Mouse (Mus musculus): ENCODE measurements around the gene Asna1. TPM values are rescaled to one million over a fixed set of nuclear protein-coding genes. Genes with fewer than 3 reads are reported as not detected.

The Asna1 gene
- total RNA-seq, 4 experiments from 2014 or later: 96.4 to 107 (median 101) TPM

DNA sequence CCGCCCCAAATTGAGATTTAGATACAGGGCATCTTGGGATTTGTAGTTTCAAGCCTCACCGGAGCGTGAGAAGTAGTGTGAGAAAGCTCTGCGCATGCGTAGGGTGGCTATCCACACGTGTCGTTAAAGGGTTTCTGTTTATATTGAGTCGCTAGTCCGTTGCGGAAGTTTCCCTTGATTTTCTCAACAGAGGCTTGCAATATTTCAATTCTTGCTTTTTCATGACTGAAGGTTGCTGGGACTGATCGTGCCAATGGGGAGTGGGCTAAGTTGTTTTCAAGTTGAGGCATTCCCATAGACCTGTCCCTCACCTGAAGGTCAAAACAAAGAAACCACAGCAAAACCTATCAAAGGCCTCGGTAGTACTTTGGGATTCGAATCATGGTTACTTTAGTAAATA, 9.7 kb upstream of the Asna1 start:
- peak; percentile 71 for DNase-seq

GRCm38 (mm10) chr8:85033867-85034266, 8.8 kb upstream of the Asna1 start:
- no peak for DNase-seq

DNA sequence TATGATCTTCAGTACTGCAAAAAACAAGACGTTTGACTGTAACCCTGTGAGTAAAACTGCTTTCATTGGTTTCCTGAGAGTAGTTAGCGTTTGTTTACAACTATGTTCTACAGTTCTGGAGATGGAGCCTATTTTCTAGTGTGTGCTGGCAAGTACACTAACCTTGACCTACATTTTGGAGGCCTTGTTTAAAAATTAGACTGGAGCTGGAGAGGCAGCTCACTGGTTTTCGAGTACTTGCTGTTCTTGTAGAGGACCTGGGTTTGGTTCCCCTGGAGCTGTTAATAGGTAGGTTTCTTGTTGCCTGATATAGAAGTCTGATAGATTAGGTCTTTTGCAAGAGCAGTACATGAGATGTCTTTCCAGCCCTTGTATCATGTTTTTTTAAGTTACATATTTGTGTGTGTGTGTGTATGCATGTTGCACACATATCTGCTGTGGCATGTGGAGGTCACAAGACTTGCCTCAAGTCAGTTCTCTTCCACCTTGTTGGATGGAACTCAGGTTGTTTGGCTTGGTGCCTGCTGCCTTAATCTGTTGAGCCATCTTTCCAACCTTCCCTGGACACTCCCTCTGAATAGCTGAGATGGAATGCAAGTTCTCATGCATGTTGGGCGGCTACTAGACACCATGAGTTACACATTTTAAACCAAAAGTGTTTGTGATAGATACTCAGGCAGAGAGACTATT, 7.7 kb upstream of the Asna1 start:
- no peak for DNase-seq

GRCm38 (mm10) chr8:85029271-85029670, 4.2 kb upstream of the Asna1 start:
- DNase-seq: no peak

DNA sequence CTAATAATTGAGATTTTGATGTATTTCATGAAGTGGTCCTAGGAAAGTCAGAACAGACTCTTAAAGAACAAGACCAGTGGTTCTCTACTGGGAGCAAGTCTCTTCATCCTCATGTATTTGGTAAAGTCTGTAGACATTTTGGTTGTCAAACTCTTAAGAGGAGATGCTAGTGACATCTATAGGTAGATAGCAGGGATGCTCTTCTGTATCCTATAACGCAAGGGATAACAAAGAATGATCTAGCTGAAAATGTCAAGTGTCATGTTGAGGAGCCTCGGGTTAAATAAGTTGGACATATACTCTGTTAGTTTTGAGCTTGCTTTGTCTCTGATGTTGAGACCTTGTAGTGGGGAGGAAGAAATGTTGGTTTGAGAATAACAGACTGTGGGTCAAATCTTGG, 2.8 kb upstream of the Asna1 start:
- DNase-seq: no peak

GRCm38 (mm10) chr8:85027516-85027855, 2.4 kb upstream of the Asna1 start:
- DNase-seq: no peak

- DNase-seq: peak; percentile 96
These were observed 1.8 kb upstream of the Asna1 start, which contains the start of gene Trir for GRCm38 (mm10) chr8:85026670-85027515. Gene Trir, plus strand, starts transcription at chr8:85026823.

DNA sequence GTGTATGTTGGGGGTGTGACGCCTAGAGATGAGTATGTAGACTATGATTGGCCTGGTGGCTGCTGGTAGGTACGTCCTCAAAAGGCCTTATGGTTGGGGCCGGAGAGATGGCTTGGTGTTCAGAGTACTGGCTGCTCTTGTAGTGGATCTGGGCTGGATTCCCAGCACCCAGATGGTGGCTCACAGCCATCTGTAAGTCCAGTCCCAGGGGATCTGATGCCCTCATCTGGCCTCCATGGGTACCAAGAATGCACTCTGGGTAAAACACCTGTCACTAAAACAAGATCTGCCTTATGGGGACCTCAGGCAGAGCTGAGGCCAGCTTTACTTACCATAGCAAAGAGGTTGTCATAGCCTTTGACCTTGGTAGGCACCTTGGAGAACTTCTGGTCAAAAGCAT, 1.2 kb downstream of the Asna1 start:
- DNase-seq: no peak

DNA sequence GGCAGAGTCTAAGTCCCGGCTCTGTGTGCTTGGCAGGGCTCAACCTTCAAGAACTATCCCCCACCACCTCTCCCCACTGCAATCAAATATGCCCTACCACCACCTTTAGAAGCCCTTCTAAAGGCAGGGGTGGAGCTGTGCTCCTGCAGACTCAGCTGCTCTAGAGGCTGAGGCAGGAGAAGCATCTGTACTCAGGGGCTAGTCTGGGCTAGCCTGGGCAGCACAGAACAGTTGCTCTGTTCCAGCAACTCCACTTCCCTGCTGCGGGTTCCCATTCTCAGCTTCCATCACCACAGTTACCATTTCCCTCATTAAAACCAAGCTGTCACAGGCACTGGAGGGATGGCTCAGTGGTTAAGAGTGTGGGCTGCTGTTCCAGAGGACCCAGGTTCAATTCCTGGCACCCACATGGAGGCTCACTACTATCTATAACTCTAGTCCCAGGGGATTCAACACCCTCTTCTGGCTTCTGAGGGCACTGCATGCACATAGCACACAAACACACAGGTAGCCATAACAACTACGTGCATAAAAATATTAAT, 3.5 kb downstream of the Asna1 start:
- no peak for DNase-seq

DNA sequence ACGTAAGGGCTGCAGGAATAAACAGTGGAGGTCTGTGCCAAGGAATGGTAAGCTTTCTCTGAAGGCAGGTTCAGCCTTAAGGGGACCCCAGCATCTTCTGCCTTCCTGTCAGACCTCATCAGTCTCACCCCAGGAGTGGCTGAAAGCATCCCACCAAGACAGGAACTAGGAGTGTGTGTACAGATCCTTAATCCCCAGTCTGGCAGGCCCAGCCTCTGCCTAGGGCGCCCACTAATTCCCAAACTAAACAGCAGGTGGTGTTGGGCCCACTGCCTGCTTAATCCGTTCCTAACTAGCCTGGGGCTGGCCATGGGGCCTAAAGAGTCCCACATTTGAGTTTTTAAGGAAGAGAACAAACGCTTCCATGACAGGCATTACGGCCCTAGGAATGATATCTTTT, 7.9 kb downstream of the Asna1 start:
- DNase-seq: no peak

DNA sequence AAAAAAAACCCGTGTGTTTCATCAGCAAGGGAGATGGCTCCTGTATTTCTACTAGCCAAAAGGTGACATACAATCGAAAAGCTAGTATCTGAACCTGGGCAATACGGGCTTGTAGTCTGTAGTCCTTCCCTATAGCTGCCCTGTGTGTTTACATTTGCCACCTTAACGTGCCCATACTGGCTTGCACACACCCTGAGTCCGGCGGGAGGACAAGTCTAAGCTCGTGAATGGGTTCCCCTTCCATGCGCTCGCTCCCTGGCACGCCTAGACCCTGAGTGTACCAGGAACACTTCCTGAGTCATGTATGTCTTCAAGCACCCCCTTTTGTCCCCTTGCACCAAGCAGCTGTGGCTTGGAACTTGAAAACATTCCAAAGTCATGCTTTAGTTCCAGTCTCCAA, 8.4 kb downstream of the Asna1 start:
- no peak for DNase-seq

DNA sequence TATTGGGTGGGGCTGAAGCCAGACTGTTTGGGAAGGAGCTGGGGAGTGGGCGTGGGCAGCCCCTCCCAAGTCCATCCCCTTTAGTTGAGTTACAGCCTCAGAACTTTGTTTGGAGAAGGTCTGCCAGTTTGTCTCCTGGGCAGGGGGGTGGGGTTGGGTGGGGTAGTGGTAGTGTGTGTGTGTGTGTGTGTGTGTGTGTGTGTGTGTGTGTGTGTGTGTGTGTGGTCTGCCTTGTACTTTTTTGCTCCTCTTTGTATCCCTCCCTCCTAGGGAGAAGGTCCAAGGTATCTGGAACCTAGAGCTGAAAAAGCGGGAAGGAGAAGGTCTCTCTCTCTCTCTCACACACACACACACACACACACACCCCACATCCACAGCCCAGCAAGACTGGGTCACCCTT, 10.7 kb downstream of the Asna1 start, which contains the start of gene Best2:
TSS of gene Best2 (minus strand) at position 101 of the 400 bp plus-strand sequence.
- no peak for DNase-seq

DNA sequence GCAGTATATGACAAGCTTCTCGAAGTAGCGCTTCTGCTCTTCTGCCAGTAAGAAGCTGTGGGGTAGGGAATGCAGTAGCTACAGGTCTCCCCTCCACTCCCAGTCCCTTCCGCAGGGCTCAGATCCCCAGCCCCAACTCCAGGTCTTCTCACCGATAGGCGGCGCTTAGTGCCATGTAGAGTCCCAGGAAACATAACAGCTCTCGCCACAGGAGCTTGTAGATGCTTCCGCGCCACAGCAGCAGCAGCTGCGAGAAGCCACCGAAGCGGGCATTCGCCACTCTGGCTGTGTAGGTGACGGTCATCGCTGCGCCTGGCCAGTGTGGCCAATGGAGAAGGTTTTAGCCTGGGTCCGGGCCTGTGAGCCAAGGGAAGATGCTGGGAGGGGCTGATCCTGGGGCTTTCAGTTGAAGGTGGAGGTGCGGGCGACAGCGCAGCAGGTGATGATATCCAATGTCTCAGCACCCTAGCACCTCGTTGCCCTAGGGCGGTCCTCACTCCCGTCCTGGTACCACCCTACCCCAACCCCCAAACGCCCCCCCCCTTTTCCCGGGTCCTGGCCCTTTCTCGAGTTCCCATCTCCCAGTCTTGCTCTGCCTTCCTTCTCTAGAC, 11.7 kb downstream of the Asna1 start:
- DNase-seq: no peak

DNA sequence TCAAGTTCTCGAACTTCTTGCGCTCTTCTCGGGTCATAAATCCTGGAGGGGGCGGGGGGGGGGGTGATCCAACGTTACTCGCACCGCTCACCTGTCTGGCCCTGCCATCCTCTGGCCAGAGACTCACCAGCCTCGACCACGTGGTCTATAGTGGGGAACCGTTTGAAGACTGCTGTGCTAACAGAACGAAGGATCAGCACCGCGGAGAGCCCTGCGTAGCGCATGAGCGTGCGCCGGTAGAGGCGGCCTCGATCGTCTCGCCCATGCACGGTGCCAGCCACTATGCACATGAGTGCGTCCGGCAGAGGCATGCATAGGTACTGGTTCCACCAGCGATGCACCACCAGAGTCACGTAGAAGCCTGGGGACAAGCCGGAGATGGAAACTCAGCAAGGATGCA, 13.8 kb downstream of the Asna1 start:
- DNase-seq: no peak

- DNase-seq: no peak
These were observed 17.4 kb downstream of the Asna1 start for GRCm38 (mm10) chr8:85007686-85008085.

- peak; percentile 80 for DNase-seq
These were observed 27.3 kb downstream of the Asna1 start for GRCm38 (mm10) chr8:84997649-84998295.

DNA sequence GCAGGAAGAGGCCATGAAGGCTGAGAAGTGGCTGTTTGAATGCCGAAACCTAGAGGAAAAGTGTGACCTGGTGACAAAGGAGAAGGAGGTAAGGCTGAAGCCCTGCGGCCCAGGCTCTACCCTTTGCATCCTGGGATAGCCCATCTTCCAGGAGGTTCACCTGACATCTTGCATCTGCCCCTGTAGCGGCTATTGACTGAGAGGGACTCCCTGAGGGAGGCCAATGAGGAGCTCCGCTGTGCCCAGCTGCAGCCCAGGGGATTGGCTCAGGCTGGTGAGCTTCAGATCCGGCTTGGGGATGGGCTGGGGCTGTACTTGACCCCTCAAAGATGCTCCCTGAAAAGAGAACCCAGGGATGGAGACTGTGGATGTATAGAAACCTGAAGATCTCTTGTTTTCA, 28.1 kb downstream of the Asna1 start:
- DNase-seq: no peak

DNA sequence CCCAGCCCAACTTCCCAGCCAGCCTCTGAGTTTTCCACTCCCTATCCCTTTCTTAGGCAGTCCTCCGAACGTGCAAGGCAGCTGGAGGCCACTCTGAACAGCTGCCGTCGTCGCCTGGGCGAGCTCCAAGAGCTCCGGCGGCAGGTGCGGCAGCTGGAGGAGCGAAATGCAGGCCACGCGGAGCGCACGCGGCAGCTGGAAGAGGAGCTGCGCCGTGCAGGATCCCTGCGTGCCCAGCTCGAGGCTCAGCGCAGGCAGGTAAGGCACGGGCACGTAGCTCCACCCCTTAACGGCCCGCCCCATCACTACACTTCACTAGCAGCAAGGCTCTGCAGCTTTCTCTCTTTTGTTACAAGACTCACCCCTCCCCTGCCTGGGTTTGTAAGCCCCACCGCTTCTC, 29.4 kb downstream of the Asna1 start:
- DNase-seq: no peak

GRCm38 (mm10) chr8:84994375-84994774, 30.7 kb downstream of the Asna1 start:
- DNase-seq: no peak

GRCm38 (mm10) chr8:84990836-84991235, 34.2 kb downstream of the Asna1 start:
- peak; percentile 67 for DNase-seq

GRCm38 (mm10) chr8:84990349-84990748, 34.7 kb downstream of the Asna1 start, which contains the start of gene Hook2:
Gene Hook2, plus strand, starts transcription at chr8:84990603.
- peak; percentile 94 for DNase-seq

GRCm38 (mm10) chr8:84989810-84990209, 35.3 kb downstream of the Asna1 start:
- peak; percentile 89 for DNase-seq

GRCm38 (mm10) chr8:84989311-84989731, 35.8 kb downstream of the Asna1 start:
- peak; percentile 51 for DNase-seq
